9 mouse cellular contexts compared by ENCODE assay signal in the genomic region with DNA sequence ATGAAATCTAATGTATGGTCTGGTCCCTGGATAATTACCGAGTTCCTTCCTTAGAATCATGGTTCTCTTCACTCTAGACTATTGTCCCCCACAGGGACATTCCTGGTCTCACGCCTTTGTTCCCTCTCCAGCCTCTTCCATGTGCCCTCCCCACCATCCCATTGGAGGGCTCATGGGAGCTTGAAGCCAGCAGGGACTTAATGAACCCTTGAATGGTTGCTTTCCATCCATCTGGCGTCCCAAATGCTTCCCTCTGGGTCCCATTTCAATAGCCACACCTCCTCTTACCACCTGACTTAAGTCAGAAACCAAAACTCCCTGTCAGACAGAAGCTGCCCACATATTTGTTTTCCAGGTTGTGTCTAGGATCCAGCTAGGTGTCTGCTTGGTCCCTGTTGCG. TPM values are rescaled to one million over a fixed set of nuclear protein-coding genes. Genes with fewer than 3 reads are reported as not detected.
DNase-seq lines count a peak whose midpoint lies in the region; ATAC-seq and TF ChIP-seq lines count a peak whose summit lies in the region.
"Had no signal": no experiment of that assay in that cellular context is flagged by ENCODE, and none has a peak within 500 bp of the region (broad histone marks: within the 10 kb centered on the region; RNA-seq: fewer than 3 reads in every experiment).

No protein-coding gene starts in this region.

- intact Hi-C loops in left cerebral cortex, postnatal 4 days (cut with DNase I), result loop anchor here (5.0 kb wide), 1 partner anchor 72 kb away; a partner anchor contains a TSS
- intact Hi-C loops in left cerebral cortex, postnatal 36 days (cut with DNase I), result loop anchor here (1.0 to 10.0 kb wide), 4 partner anchors 61 to 185 kb away; a partner anchor contains a TSS

- H3K4me1 ChIP-seq in embryonic facial prominence, embryonic 11.5 days (ENCODE audit: control insufficient read depth, insufficient read depth, low read length), result no peaks in the 10 kb centered on the region; the same call in 1 of the 2 replicates
- H3K4me1 ChIP-seq in embryonic facial prominence, embryonic 10.5 days, result peaks cover 24% of the 10 kb centered on the region
- H3K4me1 ChIP-seq in forebrain, postnatal 0 days (ENCODE audit: insufficient read depth), result no peaks in the 10 kb centered on the region; the same call in 1 of the 2 replicates
- peaks cover 17% of the 10 kb centered on the region for H3K4me1 ChIP-seq in midbrain, embryonic 12.5 days

- no peaks in the 10 kb centered on the region for H3K36me3 ChIP-seq in embryonic facial prominence, embryonic 11.5 days (replicated peaks; ENCODE audit: control insufficient read depth, insufficient read depth, low read depth, low read length)
- H3K36me3 ChIP-seq in embryonic facial prominence, embryonic 10.5 days (replicated peaks), result peaks cover 40% of the 10 kb centered on the region
- no peaks in the 10 kb centered on the region for H3K36me3 ChIP-seq in forebrain, postnatal 0 days (ENCODE audit: insufficient read depth)
- peaks cover 10% of the 10 kb centered on the region for H3K36me3 ChIP-seq in midbrain, embryonic 12.5 days

- peak; percentile 16; the same call in 1 of the 2 replicates for ATAC-seq in embryonic facial prominence, embryonic 11.5 days (replicated peaks; ENCODE audit: insufficient number of reproducible peaks, low FRiP score, low TSS enrichment, low read depth)
- ATAC-seq in forebrain, postnatal 0 days, result peak; percentile 15; the same call in 1 of the 2 replicates
- peak; percentile 10; the same call in 1 of the 2 replicates for ATAC-seq in midbrain, embryonic 12.5 days (ENCODE audit: low FRiP score, low read depth)
- no peak for ATAC-seq in megakaryocyte progenitor cell, adult 5-6 weeks (replicated peaks; ENCODE audit: poor library complexity)

- H3K27ac ChIP-seq in embryonic facial prominence, embryonic 11.5 days (replicated peaks; ENCODE audit: low read depth, low read length), result no peak overlapping the region
- H3K27ac ChIP-seq in embryonic facial prominence, embryonic 10.5 days (replicated peaks), result no peak overlapping the region
- no peak overlapping the region for H3K27ac ChIP-seq in forebrain, postnatal 0 days (ENCODE audit: low read depth, low read length)
- no peak overlapping the region for H3K27ac ChIP-seq in midbrain, embryonic 12.5 days (replicated peaks)

- H3K9ac ChIP-seq in embryonic facial prominence, embryonic 11.5 days (replicated peaks; ENCODE audit: low read length), result no peak overlapping the region
- H3K9ac ChIP-seq in forebrain, postnatal 0 days, result no peak overlapping the region
- H3K9ac ChIP-seq in midbrain, embryonic 12.5 days (replicated peaks), result no peak overlapping the region

- no peak for TF ChIP-seq CTCF in forebrain, postnatal 0 days (IDR thresholded peaks at IDR 0.05; ENCODE audit: low read depth)

- no peak overlapping the region for H3K4me2 ChIP-seq in embryonic facial prominence, embryonic 11.5 days (ENCODE audit: low read depth, low read length)
- no peak overlapping the region for H3K4me2 ChIP-seq in forebrain, postnatal 0 days (ENCODE audit: low read depth)
- no peak overlapping the region for H3K4me2 ChIP-seq in midbrain, embryonic 12.5 days (replicated peaks)
- H3K4me2 ChIP-seq: heart, embryonic 11.5 days had no signal

- no peaks in the 10 kb centered on the region for H3K9me3 ChIP-seq in embryonic facial prominence, embryonic 11.5 days (replicated peaks; ENCODE audit: control insufficient read depth, low read length)
- no peaks in the 10 kb centered on the region for H3K9me3 ChIP-seq in embryonic facial prominence, embryonic 10.5 days
- H3K9me3 ChIP-seq in forebrain, postnatal 0 days (ENCODE audit: low read length), result no peaks in the 10 kb centered on the region
- H3K9me3 ChIP-seq in midbrain, embryonic 12.5 days, result no peaks in the 10 kb centered on the region

- no peak for DNase-seq in embryonic facial prominence, embryonic 11.5 days (ENCODE audit: low spot score)
- no peak for DNase-seq in embryonic facial prominence, embryonic 10.5 days (ENCODE audit: low spot score)
- DNase-seq in left cerebral cortex, postnatal 4 days, result peak; percentile 47
- no peak for DNase-seq in left cerebral cortex, postnatal 36 days (ENCODE audit: low spot score in 2 of 2)
- no peak for DNase-seq in forebrain, postnatal 0 days
- no peak for DNase-seq in retina, embryonic 14.5 days (ENCODE audit: low spot score)

- H3K27me3 ChIP-seq in embryonic facial prominence, embryonic 11.5 days (ENCODE audit: control insufficient read depth, insufficient read depth, low read length), result no peaks in the 10 kb centered on the region
- H3K27me3 ChIP-seq in embryonic facial prominence, embryonic 10.5 days (replicated peaks; ENCODE audit: low read depth, poor library complexity, severe bottlenecking), result no peaks in the 10 kb centered on the region
- H3K27me3 ChIP-seq in forebrain, postnatal 0 days (ENCODE audit: insufficient read depth, low read length), result no peaks in the 10 kb centered on the region
- no peaks in the 10 kb centered on the region for H3K27me3 ChIP-seq in midbrain, embryonic 12.5 days

- WGBS in embryonic facial prominence, embryonic 11.5 days, result 51% methylated on average over 4 of the region's 4 CpGs
- WGBS in embryonic facial prominence, embryonic 10.5 days, result 52% methylated on average over 4 of the region's 4 CpGs
- WGBS in forebrain, postnatal 0 days, result 40% methylated on average over 4 of the region's 4 CpGs
- WGBS in midbrain, embryonic 12.5 days, result 47% methylated on average over 4 of the region's 4 CpGs

- no peak overlapping the region for H3K4me3 ChIP-seq in embryonic facial prominence, embryonic 11.5 days (ENCODE audit: low read depth, low read length)
- H3K4me3 ChIP-seq in embryonic facial prominence, embryonic 10.5 days, result no peak overlapping the region
- no peak overlapping the region for H3K4me3 ChIP-seq in forebrain, postnatal 0 days (ENCODE audit: low read depth, low read length)
- no peak overlapping the region for H3K4me3 ChIP-seq in midbrain, embryonic 12.5 days

RNA-seq across cellular contexts. Expression of a gene that starts 30.4 kb away (rescaled TPM):
- polyA plus RNA-seq in embryonic facial prominence, embryonic 11.5 days (2014; fragmentation: Nextera tagmentation; extraction: Ambion mirVana), result 10.3 and 11.0 TPM in 2 replicates
- polyA plus RNA-seq in embryonic facial prominence, embryonic 10.5 days (2016; fragmentation: Nextera tagmentation; extraction: Ambion mirVana), result 9.7 and 11.1 TPM in 2 replicates
- 1 to 10 TPM; 5.0 to 5.9 TPM for total RNA-seq in left cerebral cortex, postnatal 4 days (2021)
- total RNA-seq in left cerebral cortex, postnatal 36 days (2021), result 1 to 10 TPM; 1.5 to 1.6 TPM
- total RNA-seq in forebrain, postnatal 0 days (2014; rRNA removed), result 4.3 and 6.2 TPM in 2 replicates
- 4.6 and 5.4 TPM in 2 replicates for polyA plus RNA-seq in forebrain, postnatal 0 days (2015; fragmentation: Nextera tagmentation; extraction: Ambion mirVana)
- polyA plus RNA-seq in midbrain, embryonic 12.5 days (2016; fragmentation: Nextera tagmentation; extraction: Ambion mirVana), result 4.7 and 5.2 TPM in 2 replicates
- total RNA-seq in megakaryocyte progenitor cell, adult 5-6 weeks (2015), result 13.4 TPM in 2 replicates
- 17.5 and 20.2 TPM in 2 replicates for total RNA-seq in megakaryocyte progenitor cell, adult 5-6 weeks (2017)
